Mouse (Mus musculus) stomach, postnatal 0 days (tissue): ENCODE data around the gene Kcnk12.

Source experiments
- CTCF ChIP-seq: IDR thresholded peaks from 2 replicates; pipeline ENCODE4 v1.5.1; 2016; ENCODE audit warnings: antibody characterized with exemption, low read depth, mild to moderate bottlenecking, moderate library complexity
- EP300 ChIP-seq: optimal IDR thresholded peaks from 2 replicates; pipeline ENCODE3; 2016; ENCODE audit warnings: antibody characterized with exemption

DNA sequence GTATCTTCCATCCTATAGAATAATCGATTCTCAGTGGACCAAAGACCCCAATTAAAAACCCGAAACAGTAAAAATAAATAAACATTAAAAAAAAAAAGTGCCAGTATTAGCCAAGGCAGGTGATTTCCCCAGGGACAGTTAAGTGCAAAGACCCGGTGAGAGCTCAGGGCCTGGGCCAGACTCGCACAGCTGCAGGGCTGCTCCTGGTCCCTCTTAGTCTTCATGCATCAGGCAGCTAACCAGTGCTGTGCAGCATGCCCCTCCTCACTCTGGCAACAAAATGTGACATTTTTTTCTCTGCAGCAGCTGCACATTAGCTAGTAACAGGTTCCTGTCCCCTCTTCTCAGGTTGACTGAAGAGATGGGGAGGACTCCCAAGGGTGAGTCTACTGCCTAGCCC lies 65.8 kb downstream of the Kcnk12 start:
- TF ChIP-seq CTCF: no peak
- TF ChIP-seq EP300: no peak
